Comparison of ENCODE assay signal across 22 mouse cellular contexts in genomic region chr9:66730556-66730955, GRCm38 (mm10).
"Had no signal": no experiment of that assay in that cellular context is flagged by ENCODE, and none has a peak within 500 bp of the region (broad histone marks: within the 10 kb centered on the region; RNA-seq: fewer than 3 reads in every experiment).

No protein-coding gene starts in this region.

- H3K27ac ChIP-seq: kidney, postnatal 0 days; liver, embryonic 12.5 days; liver, embryonic 15.5 days; lung, embryonic 15.5 days; midbrain, embryonic 10.5 days; midbrain, embryonic 13.5 days; neural tube, embryonic 12.5 days; neural tube, embryonic 15.5 days had no signal

- H3K9me3 ChIP-seq: liver, embryonic 12.5 days; liver, embryonic 15.5 days; lung, embryonic 15.5 days; midbrain, embryonic 10.5 days; midbrain, embryonic 13.5 days; neural tube, embryonic 12.5 days; neural tube, embryonic 15.5 days had no signal

- DNase-seq: kidney, adult 9 months; kidney, postnatal 36 days; layer of hippocampus, adult 9-11 months; liver; lung, adult 18-20 months; lung, postnatal 10 days; lung, postnatal 36 days; retina, postnatal 1 day; right cerebral cortex, postnatal 25 days; spleen, adult 18-20 months; thymus, postnatal 25 days had no signal

- ATAC-seq: inflammation-experienced regulatory T-cells, adult 6 months; intestine, postnatal 0 days; liver, embryonic 12.5 days; midbrain, embryonic 13.5 days had no signal

- H3K27me3 ChIP-seq: liver, embryonic 15.5 days; lung, embryonic 15.5 days; neural tube, embryonic 12.5 days; neural tube, embryonic 15.5 days had no signal

- H3K9ac ChIP-seq: liver, embryonic 12.5 days; liver, embryonic 15.5 days; lung, embryonic 15.5 days; midbrain, embryonic 13.5 days; neural tube, embryonic 12.5 days; neural tube, embryonic 15.5 days had no signal

- H3K4me2 ChIP-seq: liver, embryonic 12.5 days; liver, embryonic 15.5 days; lung, embryonic 15.5 days; midbrain, embryonic 13.5 days; neural tube, embryonic 12.5 days; neural tube, embryonic 15.5 days had no signal

- H3K4me3 ChIP-seq: liver, embryonic 12.5 days; liver, embryonic 15.5 days; lung, embryonic 15.5 days; megakaryocyte, embryonic 14.5 days; midbrain, embryonic 10.5 days; midbrain, embryonic 13.5 days; neural tube, embryonic 12.5 days; neural tube, embryonic 15.5 days had no signal

- H3K36me3 ChIP-seq: liver, embryonic 12.5 days; liver, embryonic 15.5 days; lung, embryonic 15.5 days; midbrain, embryonic 10.5 days; midbrain, embryonic 13.5 days; neural tube, embryonic 12.5 days; neural tube, embryonic 15.5 days had no signal
